Mouse (Mus musculus) right cerebral cortex, postnatal 36 days (tissue): ENCODE measurements around the gene Tas1r3.
A peak's percentile ranks its signal among the peaks of the same experiment; 100 is the strongest.

ENCODE experiments used
- DNase-seq, 2 experiments: peaks; one replicate each; pipeline ENCODE4 v3.0.0; 2022; ENCODE audit warnings: low spot score in 2 of 2, mixed read lengths in 1 of 2

The Tas1r3 gene

GRCm38 (mm10) chr4:155863001-155863400, at the start of gene Tas1r3:
TSS of gene Tas1r3 (minus strand) at chr4:155863362.
- DNase-seq: no peak

- DNase-seq: no peak
Observed at GRCm38 (mm10) chr4:155908751-155909150, 45.6 kb upstream of the Tas1r3 start.

GRCm38 (mm10) chr4:155908281-155908680, 45.1 kb upstream of the Tas1r3 start:
- DNase-seq: peak in 1 of 2 experiments; percentile 0

GRCm38 (mm10) chr4:155907003-155907402, 43.8 kb upstream of the Tas1r3 start:
- peak in 1 of 2 experiments; percentile 0 for DNase-seq

GRCm38 (mm10) chr4:155906125-155906524, 43.0 kb upstream of the Tas1r3 start:
- peak in 1 of 2 experiments; percentile 1 for DNase-seq

- peak in 1 of 2 experiments; percentile 0 for DNase-seq
Observed at GRCm38 (mm10) chr4:155905634-155906033, 42.5 kb upstream of the Tas1r3 start.

GRCm38 (mm10) chr4:155904318-155905102, 41.3 kb upstream of the Tas1r3 start:
- DNase-seq: peak in 1 of 2 experiments; percentile 6

- DNase-seq: no peak
Observed at GRCm38 (mm10) chr4:155903246-155903645, 40.1 kb upstream of the Tas1r3 start.

- DNase-seq: peak in 1 of 2 experiments; percentile 22
Observed at GRCm38 (mm10) chr4:155901205-155901604, 38.0 kb upstream of the Tas1r3 start.

- no peak for DNase-seq
Observed at GRCm38 (mm10) chr4:155899355-155899754, 36.2 kb upstream of the Tas1r3 start.

GRCm38 (mm10) chr4:155898318-155898717, 35.2 kb upstream of the Tas1r3 start:
- DNase-seq: no peak

- DNase-seq: no peak
Observed at GRCm38 (mm10) chr4:155896461-155896860, 33.3 kb upstream of the Tas1r3 start.

- peak in 1 of 2 experiments; percentile 0 for DNase-seq
Observed at GRCm38 (mm10) chr4:155895826-155896225, 32.7 kb upstream of the Tas1r3 start.

GRCm38 (mm10) chr4:155895216-155895615, 32.1 kb upstream of the Tas1r3 start:
- peak; percentile 70 for DNase-seq

GRCm38 (mm10) chr4:155894311-155894881, 31.2 kb upstream of the Tas1r3 start:
- peak; percentile 72 to 76 for DNase-seq

GRCm38 (mm10) chr4:155893212-155893690, 30.1 kb upstream of the Tas1r3 start:
- DNase-seq: no peak

- DNase-seq: no peak
Observed at GRCm38 (mm10) chr4:155892438-155893211, 29.5 kb upstream of the Tas1r3 start.

- DNase-seq: peak; percentile 63 to 68
Observed at GRCm38 (mm10) chr4:155892017-155892416, 28.9 kb upstream of the Tas1r3 start.

- DNase-seq: peak; percentile 92 to 93
Observed at GRCm38 (mm10) chr4:155891551-155892001, 28.4 kb upstream of the Tas1r3 start, which contains the start of the genes Pusl1 and Acap3. TSS of gene Pusl1 (minus strand) at chr4:155891781. TSS of gene Acap3 (plus strand) at chr4:155891822.

- DNase-seq: no peak
Observed at GRCm38 (mm10) chr4:155891011-155891471, 27.9 kb upstream of the Tas1r3 start.

- no peak for DNase-seq
Observed at GRCm38 (mm10) chr4:155889316-155889715, 26.2 kb upstream of the Tas1r3 start.

- no peak for DNase-seq
Observed at GRCm38 (mm10) chr4:155888181-155888580, 25.0 kb upstream of the Tas1r3 start.
